Mouse (Mus musculus) MEL (cell line): ENCODE measurements around the gene Srsf6. TPM values are rescaled to one million over a fixed set of nuclear protein-coding genes. Genes with fewer than 3 reads are reported as not detected.

Source experiments
- DNase-seq: peaks from one replicate; pipeline ENCODE4 v3.0.0; 2011; ENCODE audit warnings: low read depth, low spot score
- H3K27ac ChIP-seq: 2 replicates; pipeline ENCODE4 v1.5.1; 2012; ENCODE audit warnings: low read depth, mild to moderate bottlenecking, control low read depth, low read length, moderate library complexity; ENCODE audit not compliant: control insufficient read depth
- H3K27me3 ChIP-seq, 2 experiments: fragments of 150-350 bp in 1 of 2; sonication (generic) in 1 of 2; 2 replicates each; pipeline ENCODE4 v1.6.1; 2012; ENCODE audit warnings: low read length in 2 of 2, mild to moderate bottlenecking in 2 of 2, improper control_type of control experiment in 1 of 2, moderate library complexity in 1 of 2; ENCODE audit not compliant: insufficient read depth in 2 of 2, control insufficient read depth in 1 of 2
- H3K36me3 ChIP-seq, 2 experiments: 2 replicates each; pipeline ENCODE4 v1.6.1; 2012 to 2014; ENCODE audit warnings: low read length in 2 of 2, improper control_type of control experiment in 1 of 2, inconsistent platforms in 1 of 2, mild to moderate bottlenecking in 1 of 2; ENCODE audit not compliant: insufficient read depth in 2 of 2, control insufficient read depth in 1 of 2
- H3K4me1 ChIP-seq, 2 experiments: fragments of 150-350 bp in 1 of 2; sonication (generic) in 1 of 2; 2 replicates each; pipeline ENCODE4 v1.6.1; 2012; ENCODE audit warnings: low read length in 2 of 2, improper control_type of control experiment in 1 of 2, mild to moderate bottlenecking in 1 of 2; ENCODE audit not compliant: insufficient read depth in 2 of 2, control insufficient read depth in 1 of 2
- H3K4me3 ChIP-seq, 2 experiments: fragments of 150-350 bp in 1 of 2; sonication (generic) in 1 of 2; 2 replicates each; pipeline ENCODE4 v1.5.1; 2012; ENCODE audit warnings: low read depth in 2 of 2, low read length in 2 of 2, mild to moderate bottlenecking in 2 of 2, moderate library complexity in 2 of 2, control low read depth in 1 of 2, improper control_type of control experiment in 1 of 2; ENCODE audit not compliant: control insufficient read depth in 1 of 2, insufficient read depth in 1 of 2
- H3K79me2 ChIP-seq: 2 replicates; pipeline ENCODE4 v1.6.1; 2012; ENCODE audit warnings: mild to moderate bottlenecking, low read length, moderate library complexity; ENCODE audit not compliant: control insufficient read depth, poor library complexity, insufficient read depth
- H3K9ac ChIP-seq: 2 replicates; pipeline ENCODE4 v1.6.1; 2012; ENCODE audit warnings: low read depth, mild to moderate bottlenecking, control low read depth, low read length, moderate library complexity; ENCODE audit not compliant: control insufficient read depth, poor library complexity, severe bottlenecking
- H3K9me3 ChIP-seq: fragments of 150-350 bp; sonication (generic); replicated peaks from 2 replicates; pipeline ENCODE4 v1.6.1; 2012; ENCODE audit warnings: mild to moderate bottlenecking, low read length, improper control_type of control experiment, moderate library complexity; ENCODE audit not compliant: insufficient read depth
- BHLHE40 ChIP-seq: IDR thresholded peaks from 2 replicates; pipeline ENCODE4 v1.6.1; 2012; ENCODE audit warnings: low read depth, mild to moderate bottlenecking, inconsistent platforms, low read length, improper control_type of control experiment, borderline replicate concordance
- E2F4 ChIP-seq: IDR thresholded peaks from 2 replicates; pipeline ENCODE4 v1.6.1; 2011; ENCODE audit warnings: low read depth, low read length, improper control_type of control experiment, borderline replicate concordance
- ELF1 ChIP-seq: IDR thresholded peaks from 2 replicates; pipeline ENCODE4 v1.6.1; 2014; ENCODE audit warnings: low read depth, mild to moderate bottlenecking, inconsistent platforms, low read length, improper control_type of control experiment, moderate library complexity
- EP300 ChIP-seq, 2 experiments: IDR thresholded peaks; 2 replicates each; pipeline ENCODE4 v1.6.1; 2011; ENCODE audit warnings: improper control_type of control experiment in 2 of 2, low read length in 2 of 2, low read depth in 1 of 2, mild to moderate bottlenecking in 1 of 2
- GATA1 ChIP-seq: IDR thresholded peaks from 2 replicates; pipeline ENCODE4 v1.6.1; 2011; ENCODE audit warnings: low read depth, low read length, improper control_type of control experiment
- HCFC1 ChIP-seq: IDR thresholded peaks from 2 replicates; pipeline ENCODE4 v1.6.1; 2012; ENCODE audit warnings: low read depth, mild to moderate bottlenecking, inconsistent platforms, low read length, improper control_type of control experiment, moderate library complexity
- KAT2A ChIP-seq: conservative IDR thresholded peaks from 2 replicates; pipeline ENCODE4 v1.6.1; 2012; ENCODE audit warnings: low read depth, low read length, improper control_type of control experiment, inconsistent platforms
- MAFK ChIP-seq: IDR thresholded peaks from 2 replicates; pipeline ENCODE4 v1.6.1; 2011; ENCODE audit warnings: low read depth, mild to moderate bottlenecking, low read length, improper control_type of control experiment, borderline replicate concordance
- MAX ChIP-seq: IDR thresholded peaks from 2 replicates; pipeline ENCODE4 v1.6.1; 2011; ENCODE audit warnings: low read length, improper control_type of control experiment
- MAZ ChIP-seq: IDR thresholded peaks from 2 replicates; pipeline ENCODE4 v1.6.1; 2012; ENCODE audit warnings: low read depth, mild to moderate bottlenecking, inconsistent platforms, low read length, improper control_type of control experiment
- MEF2A ChIP-seq: IDR thresholded peaks from 2 replicates; pipeline ENCODE4 v1.6.1; 2014; ENCODE audit warnings: low read depth, mild to moderate bottlenecking, inconsistent platforms, low read length, improper control_type of control experiment; ENCODE audit not compliant: poor library complexity, insufficient replicate concordance, severe bottlenecking; ENCODE audit errors: extremely low read depth
- MXI1 ChIP-seq: IDR thresholded peaks from 2 replicates; pipeline ENCODE4 v1.6.1; 2011; ENCODE audit warnings: mild to moderate bottlenecking, low read depth, low read length, improper control_type of control experiment
- MYB ChIP-seq: IDR thresholded peaks from 2 replicates; pipeline ENCODE4 v1.6.1; 2011; ENCODE audit warnings: mild to moderate bottlenecking, low read depth, low read length, improper control_type of control experiment
- NELFE ChIP-seq: IDR thresholded peaks from 2 replicates; pipeline ENCODE4 v1.6.1; 2011; ENCODE audit warnings: low read depth, low read length, improper control_type of control experiment
- POLR2A ChIP-seq, 2 experiments: IDR thresholded peaks; 2 replicates each; pipeline ENCODE4 v1.6.1; 2011 to 2012; ENCODE audit warnings: low read length in 2 of 2, mild to moderate bottlenecking in 2 of 2, control low read depth in 1 of 2, improper control_type of control experiment in 1 of 2, low read depth in 1 of 2, moderate library complexity in 1 of 2; ENCODE audit not compliant: control insufficient read depth in 1 of 2, insufficient read depth in 1 of 2, poor library complexity in 1 of 2
- POLR2AphosphoS2 ChIP-seq: IDR thresholded peaks from 2 replicates; pipeline ENCODE4 v1.6.1; 2011; ENCODE audit warnings: low read length, improper control_type of control experiment
- POLR2AphosphoS5 ChIP-seq: IDR thresholded peaks from 2 replicates; pipeline ENCODE4 v1.6.1; 2012; ENCODE audit warnings: low read depth, borderline replicate concordance, mild to moderate bottlenecking, inconsistent platforms, low read length, moderate library complexity, mixed read lengths
- RAD21 ChIP-seq: IDR thresholded peaks from 2 replicates; pipeline ENCODE4 v1.6.1; 2011; ENCODE audit warnings: mild to moderate bottlenecking, low read depth, low read length, improper control_type of control experiment
- SIN3A ChIP-seq: IDR thresholded peaks from 2 replicates; pipeline ENCODE4 v1.6.1; 2012; ENCODE audit warnings: low read length, improper control_type of control experiment, inconsistent platforms
- SMC3 ChIP-seq: IDR thresholded peaks from 2 replicates; pipeline ENCODE4 v1.6.1; 2011; ENCODE audit warnings: low read depth, low read length, improper control_type of control experiment
- TAL1 ChIP-seq: IDR thresholded peaks from 2 replicates; pipeline ENCODE4 v1.6.1; 2012; ENCODE audit warnings: mild to moderate bottlenecking, inconsistent platforms, low read length, moderate library complexity, mixed read lengths
- TCF12 ChIP-seq: IDR thresholded peaks from 2 replicates; pipeline ENCODE4 v1.6.1; 2014; ENCODE audit warnings: low read depth, mild to moderate bottlenecking, inconsistent platforms, low read length, improper control_type of control experiment, moderate library complexity
- ZC3H11A ChIP-seq: IDR thresholded peaks from 2 replicates; pipeline ENCODE4 v1.6.1; 2012; ENCODE audit warnings: low read depth, mild to moderate bottlenecking, inconsistent platforms, low read length, improper control_type of control experiment
- ZKSCAN1 ChIP-seq: IDR thresholded peaks from 2 replicates; pipeline ENCODE4 v1.6.1; 2012; ENCODE audit warnings: low read depth, mild to moderate bottlenecking, inconsistent platforms, low read length, improper control_type of control experiment, moderate library complexity
- ZNF384 ChIP-seq: IDR thresholded peaks from 2 replicates; pipeline ENCODE4 v1.6.1; 2012; ENCODE audit warnings: low read depth, mild to moderate bottlenecking, inconsistent platforms, low read length, improper control_type of control experiment
- polyA plus RNA-seq, 2 experiments: library from polyadenylated mRNA; stranded (reverse) in 1 of 2; unstranded in 1 of 2; fragments of >175 nt in 1 of 2; fragments of >200 nt in 1 of 2; gene quantifications; 2 replicates each; pipeline versions ENCODE4 v1.2.1 to v1.2.4; 2012; ENCODE audit warnings: low replicate concordance in 2 of 2, low read depth in 1 of 2; ENCODE audit not compliant: insufficient read length in 2 of 2, insufficient read depth in 1 of 2, missing spikeins in 1 of 2
- total RNA-seq: library from RNA; depleted of rRNA; stranded (reverse); fragments of 300-350 nt; gene quantifications from 2 replicates; pipeline ENCODE4 v1.2.3, GENCODE M21; 2012

The Srsf6 gene
- total and polyA plus RNA-seq, 3 experiments: 69.2 to 284 (median 173) TPM

GRCm38 (mm10) chr2:162931123-162931673, at the start of gene Srsf6 (continued):
- no peak for TF ChIP-seq MEF2A
- TF ChIP-seq TAL1: no peak
- no peak; the same call in 1 of the 2 replicates for TF ChIP-seq KAT2A
- no peak for TF ChIP-seq GATA1

- no peak for DNase-seq
- Histone ChIP-seq H3K9ac (no peak overlapping the region), H3K27ac (no peak overlapping the region), H3K9me3 (no peaks in the 10 kb centered on the region), H3K4me3 (no peak overlapping the region), H3K27me3 (no peaks in the 10 kb centered on the region), H3K36me3 (no peaks in the 10 kb centered on the region), H3K79me2 (no peaks in the 10 kb centered on the region), H3K4me1 (no peaks in the 10 kb centered on the region)
- no peak for TF ChIP-seq MXI1
- TF ChIP-seq MAFK: no peak
- TF ChIP-seq ZNF384: no peak
- no peak for TF ChIP-seq MAZ
- no peak for TF ChIP-seq GATA1
- TF ChIP-seq KAT2A: no peak
- no peak for TF ChIP-seq TAL1
- no peak for TF ChIP-seq E2F4
- no peak for TF ChIP-seq POLR2AphosphoS2
- TF ChIP-seq SIN3A: no peak
- TF ChIP-seq EP300 (IDR thresholded peaks at IDR 0.05; ENCODE audit: low read depth in 1 of 2, low read length in 2 of 2): no peak
- no peak for TF ChIP-seq ZC3H11A
These were observed 47.2 kb upstream of the Srsf6 start for GRCm38 (mm10) chr2:162884101-162884500.

- TF ChIP-seq ZKSCAN1: no peak
- no peak for TF ChIP-seq NELFE
- no peak for TF ChIP-seq TCF12
- TF ChIP-seq MYB: no peak
- no peak for TF ChIP-seq MAX
- TF ChIP-seq SMC3: no peak
- TF ChIP-seq POLR2A (IDR thresholded peaks at IDR 0.05; ENCODE audit: control insufficient read depth in 1 of 2, insufficient read depth in 1 of 2, low read depth in 1 of 2, low read length in 2 of 2, poor library complexity in 1 of 2): no peak
- no peak for TF ChIP-seq ZNF384
- no peak for TF ChIP-seq BHLHE40
- no peak for TF ChIP-seq E2F4
- no peak for TF ChIP-seq POLR2AphosphoS5
- no peak for TF ChIP-seq ELF1
- no peak for TF ChIP-seq KAT2A
- no peak for TF ChIP-seq POLR2AphosphoS2
- TF ChIP-seq EP300 (IDR thresholded peaks at IDR 0.05; ENCODE audit: low read depth in 1 of 2, low read length in 2 of 2): no peak
- TF ChIP-seq HCFC1: no peak
- no peak for TF ChIP-seq MAFK
- TF ChIP-seq MAZ: no peak
- no peak for TF ChIP-seq RAD21
- Histone ChIP-seq H3K4me3 (no peak overlapping the region), H3K79me2 (no peaks in the 10 kb centered on the region), H3K27me3 (no peaks in the 10 kb centered on the region), H3K9ac (no peak overlapping the region), H3K4me1 (no peaks in the 10 kb centered on the region), H3K9me3 (no peaks in the 10 kb centered on the region), H3K27ac (no peak overlapping the region), H3K36me3 (no peaks in the 10 kb centered on the region)
- no peak for DNase-seq
These were observed 44.2 kb upstream of the Srsf6 start for GRCm38 (mm10) chr2:162887121-162887520.
